Mouse (Mus musculus) lung, embryonic 14.5 days (tissue): ENCODE data around the gene Foxm1. TPM values are rescaled to one million over a fixed set of nuclear protein-coding genes. Genes with fewer than 3 reads are reported as not detected.
A peak's percentile ranks its signal among the peaks of the same experiment; 100 is the strongest.
"Not testable (repeated sequence)": the region's sequence is repeated elsewhere in the genome, so short reads cannot be mapped to it uniquely, and the experiment has no call there.

Experiments
- ATAC-seq: fragments of 200-750 bp; cut with Nextera tagmentation; 2 replicates; pipeline ENCODE4 v1.8.0; 2017; ENCODE audit warnings: mild to moderate bottlenecking, moderate TSS enrichment, moderate library complexity; ENCODE audit not compliant: insufficient read depth
- DNase-seq: peaks from one replicate; pipeline ENCODE4 v3.0.0-alpha.2; 2015
- H3K27ac ChIP-seq: fragments of 300-500 bp; sonication (generic); 2 replicates; pipeline ENCODE4 v1.5.1; 2014; ENCODE audit warnings: low read depth, mild to moderate bottlenecking, moderate library complexity
- H3K27me3 ChIP-seq: fragments of 300-500 bp; sonication (generic); 2 replicates; pipeline ENCODE4 v1.6.1; 2014; ENCODE audit warnings: low read length, control low read depth; ENCODE audit not compliant: insufficient read depth
- H3K36me3 ChIP-seq: fragments of 300-500 bp; sonication (generic); 2 replicates; pipeline ENCODE4 v1.6.1; 2014; ENCODE audit warnings: control low read depth; ENCODE audit not compliant: insufficient read depth
- H3K4me1 ChIP-seq: fragments of 300-500 bp; sonication (generic); 2 replicates; pipeline ENCODE4 v1.6.1; 2014; ENCODE audit warnings: antibody characterized with exemption, control low read depth; ENCODE audit not compliant: insufficient read depth
- H3K4me2 ChIP-seq: fragments of 300-500 bp; sonication (generic); 2 replicates; pipeline ENCODE4 v1.6.1; 2014; ENCODE audit warnings: mild to moderate bottlenecking
- H3K4me3 ChIP-seq: fragments of 300-500 bp; sonication (generic); 2 replicates; pipeline ENCODE4 v1.5.1; 2014; ENCODE audit warnings: low read depth, low read length
- H3K9ac ChIP-seq: fragments of 300-500 bp; sonication (generic); 2 replicates; pipeline ENCODE4 v1.6.1; 2014
- H3K9me3 ChIP-seq: fragments of 300-500 bp; sonication (generic); 2 replicates; pipeline ENCODE4 v1.6.1; 2016; ENCODE audit warnings: low read depth, low read length, control low read depth
- CTCF ChIP-seq: IDR thresholded peaks from 2 replicates; pipeline ENCODE4 v1.5.1; 2016; ENCODE audit warnings: antibody characterized with exemption, low read depth
- WGBS: fragments of 180-500 bp; shearing (Covaris S2); extraction: QIAGEN DNeasy Blood & Tissue Kit; methylation state at CpG from one replicate; pipeline ENCODE4 v1.1.7; 2014; 5-methylcytosine and 5-hydroxymethylcytosine counted together
- polyA plus RNA-seq: library from polyadenylated mRNA; unstranded; fragments of >200 nt; fragmentation: Nextera tagmentation; extraction: Ambion mirVana; gene quantifications from 2 replicates; pipeline ENCODE4 v1.2.1, GENCODE M21; 2014

Gene Foxm1
- polyA plus RNA-seq, 1 experiment from 2014 or later = 56.7 TPM

DNA sequence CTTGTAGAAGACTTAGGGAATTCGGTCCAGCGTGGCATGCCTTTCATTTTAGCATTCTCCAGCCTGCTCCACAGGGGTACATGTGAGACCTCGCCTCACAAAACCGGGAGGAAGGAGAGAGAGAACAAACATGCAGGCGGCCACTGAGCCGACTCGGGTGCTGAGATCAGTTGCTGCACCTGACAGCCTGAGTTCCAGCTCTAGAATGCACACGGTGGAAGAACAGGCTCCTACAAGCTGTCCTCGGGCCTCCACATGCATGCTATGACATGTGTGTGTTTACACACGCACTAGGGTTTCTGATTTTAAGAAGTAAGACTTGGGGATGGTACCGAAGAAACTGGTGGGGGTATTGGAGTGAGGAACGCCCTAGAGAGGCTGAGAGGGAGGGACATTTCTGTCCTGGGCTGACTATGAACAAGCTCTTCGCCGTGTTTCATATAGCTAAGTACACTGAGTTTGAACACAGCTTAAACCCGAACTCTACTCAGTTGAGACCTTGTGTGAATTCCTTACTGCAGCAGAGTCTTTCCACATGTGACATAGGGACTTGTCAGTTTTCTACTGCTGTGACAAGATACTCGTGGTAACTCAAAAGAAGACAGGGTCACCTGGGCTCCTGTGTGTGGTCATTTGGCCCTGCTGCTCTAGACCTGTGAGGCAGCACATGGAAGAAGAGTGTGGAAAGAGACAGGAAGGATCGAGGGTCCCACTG lies 13.8 kb downstream of the Foxm1 start:
- H3K27me3 ChIP-seq = no peaks in the 10 kb centered on the region
- H3K4me1 ChIP-seq = no peaks in the 10 kb centered on the region
- H3K9me3 ChIP-seq = no peaks in the 10 kb centered on the region
- no peak for TF ChIP-seq CTCF
- H3K36me3 ChIP-seq = peaks cover 53% of the 10 kb centered on the region
- DNase-seq (no peak), ATAC-seq (no peak)
- 87% methylated on average over 17 of the region's 17 CpGs for WGBS
- H3K4me3 ChIP-seq = no peak overlapping the region
- H3K9ac ChIP-seq = no peak overlapping the region
- no peak overlapping the region for H3K4me2 ChIP-seq
- H3K27ac ChIP-seq = no peak overlapping the region

DNA sequence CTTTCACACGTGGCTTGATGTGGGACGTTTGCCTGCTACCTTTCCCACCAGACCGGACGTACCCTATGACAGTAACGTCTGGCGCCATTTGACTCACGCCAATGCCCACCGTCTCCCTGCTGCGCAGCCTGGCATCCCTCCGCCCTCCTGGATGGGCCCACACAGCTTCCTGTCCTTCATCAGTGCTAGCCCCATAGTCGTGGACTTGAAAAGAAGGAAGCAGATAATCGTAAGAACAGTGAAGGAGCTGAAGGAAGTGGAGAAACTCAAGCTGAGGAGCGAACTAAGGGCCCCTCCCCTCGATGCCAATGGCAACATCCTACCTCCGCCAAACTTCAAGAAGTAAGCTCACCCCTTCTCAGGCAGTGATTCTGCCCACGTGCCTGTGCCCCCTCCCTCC lies 16.9 kb downstream of the Foxm1 start:
- Histone ChIP-seq H3K4me3 (no peak overlapping the region), H3K9me3 (no peaks in the 10 kb centered on the region), H3K9ac (no peak overlapping the region), H3K27me3 (no peaks in the 10 kb centered on the region), H3K36me3 (peaks cover 22% of the 10 kb centered on the region), H3K27ac (no peak overlapping the region), H3K4me1 (no peaks in the 10 kb centered on the region), H3K4me2 (no peak overlapping the region)
- no peak for TF ChIP-seq CTCF
- ATAC-seq (no peak), DNase-seq (no peak)
- 76% methylated on average over 16 of the region's 16 CpGs for WGBS

DNA sequence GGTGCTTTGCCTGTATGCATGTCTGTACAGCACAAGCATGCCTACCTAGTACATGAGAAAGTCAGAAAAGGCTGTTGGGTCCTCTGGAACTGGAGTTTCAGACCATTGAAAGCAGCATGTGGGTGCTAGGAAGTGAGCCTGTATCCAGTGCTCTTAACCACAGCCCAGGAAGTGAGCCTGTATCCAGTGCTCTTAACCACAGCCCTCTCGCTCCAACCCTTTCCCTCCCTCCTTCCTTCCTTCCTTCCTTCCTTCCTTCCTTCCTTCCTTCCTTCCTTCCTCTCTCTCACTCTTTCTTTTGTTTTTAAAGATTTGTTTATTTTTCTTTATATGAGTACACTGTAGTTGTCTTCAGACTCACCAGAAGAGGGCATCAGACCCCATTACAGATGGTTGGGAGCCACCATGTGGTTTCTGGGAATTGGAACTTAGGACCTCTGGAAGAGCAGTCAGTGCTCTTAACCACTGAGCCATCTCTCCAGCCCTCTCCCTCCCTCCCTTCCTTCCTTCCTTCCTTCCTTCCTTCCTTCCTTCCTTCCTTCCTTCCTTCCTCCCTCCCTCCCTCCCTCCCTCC lies 17.9 kb downstream of the Foxm1 start:
- H3K9me3 ChIP-seq, H3K27ac ChIP-seq, DNase-seq, H3K4me3 ChIP-seq, H3K9ac ChIP-seq, H3K4me2 ChIP-seq, ATAC-seq, H3K4me1 ChIP-seq, H3K27me3 ChIP-seq: not testable (repeated sequence)
- peaks cover 15% of the 10 kb centered on the region for H3K36me3 ChIP-seq
- TF ChIP-seq CTCF = peak; percentile 27; the same call in 1 of the 2 replicates
- WGBS = 47% methylated on average over 1 of the region's 1 CpGs

DNA sequence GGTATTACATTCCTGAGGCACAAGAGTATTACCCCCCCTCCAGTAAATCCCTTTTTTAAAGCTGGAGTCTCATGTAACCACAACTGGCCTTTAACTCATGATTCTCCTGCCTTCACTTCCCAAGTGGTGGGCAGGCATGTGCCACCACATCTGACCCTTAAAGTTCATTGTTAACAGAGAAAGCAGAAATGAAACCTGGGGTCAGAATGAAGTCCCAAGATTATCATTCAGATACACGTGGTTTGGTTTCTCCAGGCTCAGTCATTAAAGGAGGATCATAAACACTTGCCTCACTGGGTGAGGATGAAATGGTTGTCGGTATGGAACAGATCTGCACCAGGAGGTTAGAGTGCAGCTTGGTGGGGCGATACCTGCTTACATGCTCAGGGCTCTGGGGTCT lies 18.5 kb downstream of the Foxm1 start:
- TF ChIP-seq CTCF = no peak
- no peaks in the 10 kb centered on the region for H3K9me3 ChIP-seq

DNA sequence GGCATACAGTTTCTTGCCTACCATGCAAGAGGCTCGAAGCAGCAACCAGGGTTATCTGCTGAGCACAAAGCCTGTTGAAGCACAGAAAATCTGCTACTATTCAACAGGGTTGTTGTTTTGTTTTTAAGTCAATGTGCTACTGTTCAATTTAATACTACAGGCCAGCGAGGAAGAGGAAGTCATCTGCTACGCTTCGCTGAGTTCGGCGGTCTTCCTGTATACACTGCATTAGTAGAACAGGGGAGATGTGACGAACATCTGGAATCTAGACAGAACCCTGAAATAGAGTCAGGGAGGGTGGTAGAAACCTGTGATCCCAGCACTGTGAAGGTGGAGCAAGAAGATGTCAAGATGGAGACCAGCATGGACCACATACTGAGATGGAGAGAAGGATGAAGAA lies 21.0 kb downstream of the Foxm1 start:
- Histone ChIP-seq H3K27me3 (no peaks in the 10 kb centered on the region), H3K36me3 (no peaks in the 10 kb centered on the region), H3K4me2 (no peak overlapping the region), H3K4me1 (no peaks in the 10 kb centered on the region), H3K9ac (no peak overlapping the region), H3K9me3 (no peaks in the 10 kb centered on the region), H3K4me3 (no peak overlapping the region), H3K27ac (no peak overlapping the region)
- 68% methylated on average over 7 of the region's 7 CpGs for WGBS
- no peak for TF ChIP-seq CTCF
- no peak for DNase-seq
- ATAC-seq = no peak

More for the DNA sequence above, 18.5 kb downstream of the Foxm1 start:
- H3K27ac ChIP-seq = no peak overlapping the region
- H3K27me3 ChIP-seq = no peaks in the 10 kb centered on the region
- H3K9ac ChIP-seq = no peak overlapping the region
- no peak overlapping the region for H3K4me2 ChIP-seq
- peaks cover 9% of the 10 kb centered on the region for H3K36me3 ChIP-seq
- WGBS = 64% methylated on average over 3 of the region's 3 CpGs
- ATAC-seq (no peak), DNase-seq (no peak)
- no peak overlapping the region for H3K4me3 ChIP-seq
- no peaks in the 10 kb centered on the region for H3K4me1 ChIP-seq

DNA sequence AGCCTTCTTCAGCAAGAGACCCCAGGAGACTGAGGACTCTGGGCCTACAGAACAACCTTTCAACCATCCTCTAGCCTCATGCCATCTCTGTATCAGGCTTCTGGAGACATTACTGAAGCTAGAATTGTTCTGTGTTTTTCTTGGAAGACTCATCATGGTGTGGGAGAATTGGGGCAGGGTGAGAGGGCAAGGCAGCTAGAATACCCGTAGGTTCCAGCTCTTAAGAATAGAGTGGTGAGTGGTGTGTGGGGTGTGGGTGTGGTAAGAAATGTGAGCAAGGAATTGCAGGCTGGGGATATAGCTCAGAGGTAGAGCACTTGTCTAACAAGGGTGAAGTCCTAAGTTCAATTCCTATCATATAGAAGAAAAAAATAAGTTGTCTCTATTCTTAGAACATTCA lies 22.3 kb downstream of the Foxm1 start:
- TF ChIP-seq CTCF = no peak
- Histone ChIP-seq H3K4me2 (no peak overlapping the region), H3K9me3 (no peaks in the 10 kb centered on the region), H3K27me3 (no peaks in the 10 kb centered on the region), H3K36me3 (no peaks in the 10 kb centered on the region), H3K4me1 (no peaks in the 10 kb centered on the region), H3K4me3 (no peak overlapping the region), H3K27ac (no peak overlapping the region), H3K9ac (no peak overlapping the region)
- no peak for DNase-seq
- 68% methylated on average over 1 of the region's 1 CpGs for WGBS
- no peak for ATAC-seq

DNA sequence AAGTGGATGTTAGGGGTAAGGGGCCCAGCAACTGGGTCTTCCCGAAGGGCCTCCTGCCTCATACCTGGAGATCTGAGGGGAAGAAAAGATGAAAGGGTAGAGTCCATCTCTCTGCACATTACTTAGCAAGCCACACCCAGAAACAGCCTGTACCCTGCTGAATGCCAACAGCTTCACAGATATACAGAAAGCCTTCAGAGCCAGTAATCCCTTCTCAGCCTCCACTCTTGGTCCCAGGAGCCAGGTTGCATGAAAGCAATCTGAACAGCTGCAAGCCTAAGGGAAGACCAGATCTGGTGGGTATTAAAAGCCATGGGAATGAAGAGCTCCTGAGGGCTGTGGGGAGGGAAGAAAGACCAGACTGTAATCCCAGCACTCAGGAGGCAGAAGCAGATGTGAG lies 26.4 kb downstream of the Foxm1 start:
- 84% methylated on average over 1 of the region's 1 CpGs for WGBS

More for the DNA sequence above, 26.4 kb downstream of the Foxm1 start:
- Histone ChIP-seq H3K9me3 (no peaks in the 10 kb centered on the region), H3K27me3 (no peaks in the 10 kb centered on the region), H3K4me2 (no peak overlapping the region), H3K9ac (no peak overlapping the region), H3K4me1 (no peaks in the 10 kb centered on the region), H3K36me3 (no peaks in the 10 kb centered on the region), H3K4me3 (no peak overlapping the region), H3K27ac (no peak overlapping the region)
- DNase-seq (no peak), ATAC-seq (no peak)
- TF ChIP-seq CTCF = no peak
